Mouse (Mus musculus): ENCODE data around the gene Pms1. TPM values are rescaled to one million over a fixed set of nuclear protein-coding genes. Genes with fewer than 3 reads are reported as not detected.

The Pms1 gene
- polyA plus RNA-seq, 1 experiment = 2.1 TPM

GRCm38 (mm10) chr1:53324827-53325494, 28.1 kb upstream of the Pms1 start:
- H3K79me3 ChIP-seq (ENCODE audit: low read depth) = no peaks in the 10 kb centered on the region
- no peak overlapping the region for H3K4me3 ChIP-seq (ENCODE audit: insufficient read depth, poor library complexity, severe bottlenecking)
- no peak for TF ChIP-seq USF1 (IDR thresholded peaks at IDR 0.05; ENCODE audit: low read depth)
- TF ChIP-seq CTCF (IDR thresholded peaks at IDR 0.05; ENCODE audit: control insufficient read depth, insufficient read depth, insufficient read length) = no peak
- no peak for TF ChIP-seq MYOD1 (IDR thresholded peaks at IDR 0.05; ENCODE audit: control insufficient read depth, insufficient read length, low read depth)
- no peak for TF ChIP-seq CEBPB (IDR thresholded peaks at IDR 0.05; ENCODE audit: low read depth)
- TF ChIP-seq FOSL1 (IDR thresholded peaks at IDR 0.05; ENCODE audit: insufficient read depth, low read length, poor library complexity, severe bottlenecking) = no peak
- TF ChIP-seq MYOG (IDR thresholded peaks at IDR 0.05; ENCODE audit: control insufficient read depth, extremely low read depth, insufficient read length) = no peak
- TF ChIP-seq MAX (IDR thresholded peaks at IDR 0.05) = no peak
- no peaks in the 10 kb centered on the region for H3K79me2 ChIP-seq (ENCODE audit: control insufficient read depth, insufficient read depth)
- H3K27me3 ChIP-seq (ENCODE audit: control insufficient read depth, insufficient read depth, insufficient read length) = no peaks in the 10 kb centered on the region
- H3ac ChIP-seq (ENCODE audit: control insufficient read depth, insufficient read length, low read depth) = no peak overlapping the region
- H3K36me3 ChIP-seq (ENCODE audit: control insufficient read depth, insufficient read depth) = peaks cover 13% of the 10 kb centered on the region

- Histone ChIP-seq H3K27me3 (ENCODE audit: control insufficient read depth, insufficient read depth, insufficient read length) (no peaks in the 10 kb centered on the region), H3K4me3 (ENCODE audit: insufficient read depth, poor library complexity, severe bottlenecking) (no peak overlapping the region), H3K79me2 (ENCODE audit: control insufficient read depth, insufficient read depth) (no peaks in the 10 kb centered on the region), H3ac (ENCODE audit: control insufficient read depth, insufficient read length, low read depth) (no peak overlapping the region), H3K36me3 (ENCODE audit: control insufficient read depth, insufficient read depth) (peaks cover 13% of the 10 kb centered on the region), H3K79me3 (ENCODE audit: low read depth) (no peaks in the 10 kb centered on the region)
- no peak for TF ChIP-seq CTCF (IDR thresholded peaks at IDR 0.05; ENCODE audit: control insufficient read depth, insufficient read depth, insufficient read length)
- TF ChIP-seq MAX (IDR thresholded peaks at IDR 0.05) = no peak
- no peak for TF ChIP-seq MYOD1 (IDR thresholded peaks at IDR 0.05; ENCODE audit: control insufficient read depth, insufficient read length, low read depth)
- TF ChIP-seq FOSL1 (IDR thresholded peaks at IDR 0.05; ENCODE audit: insufficient read depth, low read length, poor library complexity, severe bottlenecking) = no peak
Observed at GRCm38 (mm10) chr1:53324277-53324676, 27.5 kb upstream of the Pms1 start.

- TF ChIP-seq MYOG (IDR thresholded peaks at IDR 0.05; ENCODE audit: control insufficient read depth, extremely low read depth, insufficient read length) (no peak), CEBPB (IDR thresholded peaks at IDR 0.05; ENCODE audit: low read depth) (no peak), MAX (IDR thresholded peaks at IDR 0.05) (no peak), FOSL1 (IDR thresholded peaks at IDR 0.05; ENCODE audit: insufficient read depth, low read length, poor library complexity, severe bottlenecking) (no peak), CTCF (IDR thresholded peaks at IDR 0.05; ENCODE audit: control insufficient read depth, insufficient read depth, insufficient read length) (no peak), MYOD1 (IDR thresholded peaks at IDR 0.05; ENCODE audit: control insufficient read depth, insufficient read length, low read depth) (no peak)
- H3K27me3 ChIP-seq (ENCODE audit: control insufficient read depth, insufficient read depth, insufficient read length) = no peaks in the 10 kb centered on the region
- no peaks in the 10 kb centered on the region for H3K79me2 ChIP-seq (ENCODE audit: control insufficient read depth, insufficient read depth)
- no peak overlapping the region for H3K4me3 ChIP-seq (ENCODE audit: insufficient read depth, poor library complexity, severe bottlenecking)
- H3ac ChIP-seq (ENCODE audit: control insufficient read depth, insufficient read length, low read depth) = no peak overlapping the region
- no peaks in the 10 kb centered on the region for H3K79me3 ChIP-seq (ENCODE audit: low read depth)
- H3K36me3 ChIP-seq (ENCODE audit: control insufficient read depth, insufficient read depth) = peaks cover 16% of the 10 kb centered on the region
Observed at GRCm38 (mm10) chr1:53323254-53323653, 26.4 kb upstream of the Pms1 start.

- H3ac ChIP-seq (ENCODE audit: control insufficient read depth, insufficient read length, low read depth) = no peak overlapping the region
Observed at GRCm38 (mm10) chr1:53321662-53322344, 25.0 kb upstream of the Pms1 start.

GRCm38 (mm10) chr1:53312989-53313967, 16.5 kb upstream of the Pms1 start, which contains the start of gene Osgepl1:
Osgepl1 (plus strand) TSS chr1:53313624.
- peak within 1 kb of the TSS; percentile 87 for H3ac ChIP-seq (ENCODE audit: control insufficient read depth, insufficient read length, low read depth)

More at GRCm38 (mm10) chr1:53321662-53322344, 25.0 kb upstream of the Pms1 start:
- no peaks in the 10 kb centered on the region for H3K27me3 ChIP-seq (ENCODE audit: control insufficient read depth, insufficient read depth, insufficient read length)
- H3K36me3 ChIP-seq (ENCODE audit: control insufficient read depth, insufficient read depth) = peaks cover 28% of the 10 kb centered on the region
- no peak overlapping the region for H3K4me3 ChIP-seq (ENCODE audit: insufficient read depth, poor library complexity, severe bottlenecking)
- TF ChIP-seq MYOD1 (IDR thresholded peaks at IDR 0.05; ENCODE audit: control insufficient read depth, insufficient read length, low read depth) = no peak
- no peak for TF ChIP-seq CEBPB (IDR thresholded peaks at IDR 0.05; ENCODE audit: low read depth)
- no peak for TF ChIP-seq CTCF (IDR thresholded peaks at IDR 0.05; ENCODE audit: control insufficient read depth, insufficient read depth, insufficient read length)
- TF ChIP-seq MAX (IDR thresholded peaks at IDR 0.05) = no peak
- TF ChIP-seq USF1 (IDR thresholded peaks at IDR 0.05; ENCODE audit: low read depth) = no peak
- TF ChIP-seq FOSL1 (IDR thresholded peaks at IDR 0.05; ENCODE audit: insufficient read depth, low read length, poor library complexity, severe bottlenecking) = no peak
- no peak for TF ChIP-seq MYOG (IDR thresholded peaks at IDR 0.05; ENCODE audit: control insufficient read depth, extremely low read depth, insufficient read length)
- no peaks in the 10 kb centered on the region for H3K79me3 ChIP-seq (ENCODE audit: low read depth)
- no peaks in the 10 kb centered on the region for H3K79me2 ChIP-seq (ENCODE audit: control insufficient read depth, insufficient read depth)

More at GRCm38 (mm10) chr1:53312989-53313967, 16.5 kb upstream of the Pms1 start, which contains the start of gene Osgepl1:
- no peaks in the 10 kb centered on the region for H3K79me3 ChIP-seq (ENCODE audit: low read depth)
- H3K27me3 ChIP-seq (ENCODE audit: control insufficient read depth, insufficient read depth, insufficient read length) = no peaks in the 10 kb centered on the region
- H3K4me3 ChIP-seq (ENCODE audit: insufficient read depth, poor library complexity, severe bottlenecking) = peak within 1 kb of the TSS; percentile 43
- peaks cover 15% of the 10 kb centered on the region for H3K36me3 ChIP-seq (ENCODE audit: control insufficient read depth, insufficient read depth)
- H3K79me2 ChIP-seq (ENCODE audit: control insufficient read depth, insufficient read depth) = no peaks in the 10 kb centered on the region
- TF ChIP-seq MAX (IDR thresholded peaks at IDR 0.05) = no peak
- TF ChIP-seq MYOD1 (IDR thresholded peaks at IDR 0.05; ENCODE audit: control insufficient read depth, insufficient read length, low read depth) = no peak
- TF ChIP-seq CTCF (IDR thresholded peaks at IDR 0.05; ENCODE audit: control insufficient read depth, insufficient read depth, insufficient read length) = no peak
- no peak for TF ChIP-seq FOSL1 (IDR thresholded peaks at IDR 0.05; ENCODE audit: insufficient read depth, low read length, poor library complexity, severe bottlenecking)
- TF ChIP-seq USF1 (IDR thresholded peaks at IDR 0.05; ENCODE audit: low read depth) = no peak
- no peak for TF ChIP-seq MYOG (IDR thresholded peaks at IDR 0.05; ENCODE audit: control insufficient read depth, extremely low read depth, insufficient read length)
- TF ChIP-seq CEBPB (IDR thresholded peaks at IDR 0.05; ENCODE audit: low read depth) = no peak
